Mouse (Mus musculus) liver, postnatal 0 days (tissue): ENCODE results near the gene Zfp503.

Experiments
- CTCF ChIP-seq: sonication (generic); IDR thresholded peaks from 2 replicates; pipeline ENCODE4 v1.5.1; 2016; ENCODE audit warnings: antibody characterized with exemption, low read depth
- EP300 ChIP-seq: IDR thresholded peaks from 2 replicates; pipeline ENCODE4 v1.6.1; 2016; ENCODE audit warnings: antibody characterized with exemption, low read depth, mild to moderate bottlenecking

GRCm38 (mm10) chr14:21988577-21989290, 667 bp downstream of the Zfp503 start:
- TF ChIP-seq EP300 (no peak), CTCF (no peak)
